Mouse (Mus musculus) limb, embryonic 14.5 days (tissue): ENCODE data around the gene Ddx5. TPM values are rescaled to one million over a fixed set of nuclear protein-coding genes. Genes with fewer than 3 reads are reported as not detected.

Experiments used
- ATAC-seq: fragments of 200-750 bp; cut with Nextera tagmentation; 2 replicates; pipeline ENCODE4 v1.8.0; 2017; ENCODE audit warnings: low read depth, moderate number of reproducible peaks, moderate TSS enrichment; ENCODE audit not compliant: low FRiP score
- DNase-seq: peaks from one replicate; pipeline ENCODE4 v3.0.0-alpha.2; 2015; ENCODE audit warnings: low spot score
- H3K27ac ChIP-seq: fragments of 300-500 bp; sonication (generic); replicated peaks from 2 replicates; pipeline ENCODE4 v1.5.1; 2014; ENCODE audit warnings: low read depth, mild to moderate bottlenecking, low read length, moderate library complexity, mixed read lengths
- H3K27me3 ChIP-seq: fragments of 300-500 bp; sonication (generic); 2 replicates; pipeline ENCODE4 v1.6.1; 2014; ENCODE audit warnings: low read length, mixed read lengths; ENCODE audit not compliant: control insufficient read depth, insufficient read depth
- H3K36me3 ChIP-seq: fragments of 300-500 bp; sonication (generic); 2 replicates; pipeline ENCODE4 v1.6.1; 2014; ENCODE audit warnings: mild to moderate bottlenecking, low read length, moderate library complexity, mixed read lengths; ENCODE audit not compliant: control insufficient read depth, insufficient read depth
- H3K4me1 ChIP-seq: fragments of 300-500 bp; sonication (generic); 2 replicates; pipeline ENCODE4 v1.6.1; 2014; ENCODE audit warnings: antibody characterized with exemption, low read length, mixed read lengths; ENCODE audit not compliant: control insufficient read depth, insufficient read depth
- H3K4me2 ChIP-seq: fragments of 300-500 bp; sonication (generic); replicated peaks from 2 replicates; pipeline ENCODE4 v1.6.1; 2014; ENCODE audit warnings: low read depth, mild to moderate bottlenecking, low read length, moderate library complexity; ENCODE audit not compliant: severe bottlenecking
- H3K4me3 ChIP-seq: fragments of 300-500 bp; sonication (generic); replicated peaks from 2 replicates; pipeline ENCODE4 v1.5.1; 2014; ENCODE audit warnings: low read length
- H3K9ac ChIP-seq: fragments of 300-500 bp; sonication (generic); 2 replicates; pipeline ENCODE4 v1.6.1; 2014; ENCODE audit warnings: mild to moderate bottlenecking, low read depth, low read length, moderate library complexity; ENCODE audit not compliant: severe bottlenecking
- H3K9me3 ChIP-seq: fragments of 300-500 bp; sonication (generic); 2 replicates; pipeline ENCODE4 v1.6.1; 2016; ENCODE audit warnings: low read length; ENCODE audit not compliant: control insufficient read depth
- POLR2A ChIP-seq: fragments of 200-500 bp; IDR thresholded peaks from 2 replicates; pipeline ENCODE4 v1.8.0; 2012; ENCODE audit warnings: inconsistent platforms, mild to moderate bottlenecking, moderate library complexity, borderline replicate concordance; ENCODE audit not compliant: insufficient read depth, insufficient read length; ENCODE audit errors: extremely low read depth
- WGBS: fragments of 180-500 bp; shearing (Covaris S2); extraction: QIAGEN DNeasy Blood & Tissue Kit; methylation state at CpG from one replicate; pipeline ENCODE4 v1.1.7; 2014; 5-methylcytosine and 5-hydroxymethylcytosine counted together
- polyA plus RNA-seq, 2 experiments: library from polyadenylated mRNA; depleted of rRNA in 1 of 2; stranded (reverse) in 1 of 2; unstranded in 1 of 2; fragments of >200 nt; fragmentation: Nextera tagmentation in 1 of 2; extraction: Ambion mirVana in 1 of 2; gene quantifications; 2 replicates each; pipeline versions ENCODE4 v1.2.1 to v1.2.3; 2012 to 2014

The Ddx5 gene
- polyA plus RNA-seq, 2 experiments: 351 to 503 TPM

GRCm38 (mm10) chr11:106821397-106821796, 32.4 kb upstream of the Ddx5 start:
- WGBS: 82% methylated on average over 6 of the region's 6 CpGs
- Histone ChIP-seq H3K9me3 (no peaks in the 10 kb centered on the region), H3K4me1 (peaks cover 12% of the 10 kb centered on the region), H3K9ac (no peak overlapping the region), H3K4me3 (no peak overlapping the region), H3K4me2 (no peak overlapping the region), H3K27me3 (no peaks in the 10 kb centered on the region), H3K36me3 (peaks cover 85% of the 10 kb centered on the region), H3K27ac (no peak overlapping the region)
- no peak for ATAC-seq
- no peak for TF ChIP-seq POLR2A
- DNase-seq: no peak

- DNase-seq (no peak), ATAC-seq (no peak)
- H3K36me3 ChIP-seq: peaks cover 85% of the 10 kb centered on the region
- no peak overlapping the region for H3K9ac ChIP-seq
- no peak overlapping the region for H3K27ac ChIP-seq
- H3K9me3 ChIP-seq: no peaks in the 10 kb centered on the region
- H3K27me3 ChIP-seq: no peaks in the 10 kb centered on the region
- H3K4me2 ChIP-seq: no peak overlapping the region
- H3K4me3 ChIP-seq: no peak overlapping the region
- TF ChIP-seq POLR2A: no peak
- peaks cover 12% of the 10 kb centered on the region for H3K4me1 ChIP-seq
- 46% methylated on average over 4 of the region's 4 CpGs for WGBS
These were observed 32.0 kb upstream of the Ddx5 start for GRCm38 (mm10) chr11:106820972-106821371.

- TF ChIP-seq POLR2A: no peak
- H3K4me3 ChIP-seq: no peak overlapping the region
- 74% methylated on average over 6 of the region's 6 CpGs for WGBS
- H3K27ac ChIP-seq: no peak overlapping the region
- ATAC-seq: no peak
- H3K4me1 ChIP-seq: peaks cover 12% of the 10 kb centered on the region
- DNase-seq: no peak
- no peak overlapping the region for H3K9ac ChIP-seq
- H3K4me2 ChIP-seq: no peak overlapping the region
- H3K9me3 ChIP-seq: no peaks in the 10 kb centered on the region
- H3K36me3 ChIP-seq: peaks cover 87% of the 10 kb centered on the region
- no peaks in the 10 kb centered on the region for H3K27me3 ChIP-seq
These were observed 31.3 kb upstream of the Ddx5 start for GRCm38 (mm10) chr11:106820252-106820651.

GRCm38 (mm10) chr11:106819595-106819994, 30.6 kb upstream of the Ddx5 start:
- Histone ChIP-seq H3K27ac (no peak overlapping the region), H3K9me3 (no peaks in the 10 kb centered on the region), H3K27me3 (no peaks in the 10 kb centered on the region), H3K4me1 (peaks cover 12% of the 10 kb centered on the region), H3K9ac (no peak overlapping the region), H3K4me3 (no peak overlapping the region), H3K4me2 (no peak overlapping the region), H3K36me3 (peaks cover 89% of the 10 kb centered on the region)
- ATAC-seq (no peak), DNase-seq (no peak)
- WGBS: 91% methylated on average over 9 of the region's 9 CpGs
- TF ChIP-seq POLR2A: no peak

GRCm38 (mm10) chr11:106818341-106818740, 29.4 kb upstream of the Ddx5 start:
- peak; percentile 66 for DNase-seq
- Histone ChIP-seq H3K9ac (no peak overlapping the region), H3K36me3 (peaks cover 91% of the 10 kb centered on the region), H3K27ac (no peak overlapping the region), H3K4me1 (peaks cover 12% of the 10 kb centered on the region), H3K9me3 (no peaks in the 10 kb centered on the region), H3K4me3 (no peak overlapping the region), H3K27me3 (no peaks in the 10 kb centered on the region), H3K4me2 (no peak overlapping the region)
- WGBS: 24% methylated on average over 9 of the region's 9 CpGs
- TF ChIP-seq POLR2A: no peak
- ATAC-seq: peak; percentile 53; the same call in 1 of the 2 replicates

GRCm38 (mm10) chr11:106817808-106818207, 28.8 kb upstream of the Ddx5 start:
- DNase-seq (no peak), ATAC-seq (no peak)
- no peak for TF ChIP-seq POLR2A
- peaks cover 92% of the 10 kb centered on the region for H3K36me3 ChIP-seq
- H3K9me3 ChIP-seq: no peaks in the 10 kb centered on the region
- no peak overlapping the region for H3K4me3 ChIP-seq
- H3K9ac ChIP-seq: no peak overlapping the region
- no peaks in the 10 kb centered on the region for H3K27me3 ChIP-seq
- no peak overlapping the region for H3K27ac ChIP-seq
- H3K4me2 ChIP-seq: no peak overlapping the region
- 85% methylated on average over 6 of the region's 6 CpGs for WGBS
- H3K4me1 ChIP-seq: peaks cover 12% of the 10 kb centered on the region
